Mouse (Mus musculus) heart, postnatal 0 days (tissue): Measurements from ENCODE around the gene Cux2. TPM values are rescaled to one million over a fixed set of nuclear protein-coding genes. Genes with fewer than 3 reads are reported as not detected.

Source experiments
- ATAC-seq: fragments of 200-750 bp; cut with Nextera tagmentation; 2 replicates; pipeline ENCODE4 v1.8.0; 2017; ENCODE audit warnings: low read depth, moderate number of reproducible peaks, moderate library complexity; ENCODE audit not compliant: insufficient read depth
- DNase-seq: peaks from one replicate; pipeline ENCODE4 v3.0.0-alpha.2; 2016; ENCODE audit warnings: low spot score
- H3K27ac ChIP-seq: fragments of 300-500 bp; sonication (generic); 2 replicates; pipeline ENCODE4 v1.5.1; 2014; ENCODE audit warnings: low read depth, mild to moderate bottlenecking
- H3K27me3 ChIP-seq: fragments of 300-500 bp; sonication (generic); 2 replicates; pipeline ENCODE4 v1.6.1; 2014; ENCODE audit warnings: low read length, mixed read lengths; ENCODE audit not compliant: control insufficient read depth, insufficient read depth
- H3K36me3 ChIP-seq: fragments of 300-500 bp; sonication (generic); replicated peaks from 2 replicates; pipeline ENCODE4 v1.6.1; 2014; ENCODE audit warnings: low read length, mixed read lengths; ENCODE audit not compliant: control insufficient read depth, insufficient read depth
- H3K4me1 ChIP-seq: fragments of 300-500 bp; sonication (generic); 2 replicates; pipeline ENCODE4 v1.6.1; 2014; ENCODE audit warnings: antibody characterized with exemption; ENCODE audit not compliant: control insufficient read depth, insufficient read depth
- H3K4me2 ChIP-seq: fragments of 300-500 bp; sonication (generic); 2 replicates; pipeline ENCODE4 v1.6.1; 2014; ENCODE audit warnings: low read depth, mild to moderate bottlenecking, low read length, moderate library complexity
- H3K4me3 ChIP-seq: fragments of 300-500 bp; sonication (generic); 2 replicates; pipeline ENCODE4 v1.5.1; 2014; ENCODE audit warnings: low read depth, low read length
- H3K9ac ChIP-seq: fragments of 300-500 bp; sonication (generic); replicated peaks from 2 replicates; pipeline ENCODE4 v1.6.1; 2014; ENCODE audit warnings: low read depth, low read length, mixed read lengths
- H3K9me3 ChIP-seq: fragments of 300-500 bp; sonication (generic); replicated peaks from 2 replicates; pipeline ENCODE4 v1.6.1; 2016; ENCODE audit warnings: low read length; ENCODE audit not compliant: control insufficient read depth
- CTCF ChIP-seq: IDR thresholded peaks from 2 replicates; pipeline ENCODE4 v1.5.1; 2016; ENCODE audit warnings: antibody characterized with exemption, control low read depth, low read depth
- EP300 ChIP-seq: IDR thresholded peaks from 2 replicates; pipeline ENCODE4 v1.6.1; 2016; ENCODE audit warnings: antibody characterized with exemption, low read depth
- WGBS: fragments of 180-500 bp; shearing (Covaris S2); extraction: QIAGEN DNeasy Blood & Tissue Kit; methylation state at CpG from one replicate; pipeline ENCODE4 v1.1.7; 2014; 5-methylcytosine and 5-hydroxymethylcytosine counted together
- polyA plus RNA-seq: library from polyadenylated mRNA; unstranded; fragments of >200 nt; fragmentation: Nextera tagmentation; extraction: Ambion mirVana; gene quantifications from 2 replicates; pipeline ENCODE4 v1.2.1, GENCODE M21; 2015
- total RNA-seq: library from RNA; depleted of rRNA; stranded (reverse); fragments of >200 nt; gene quantifications from 2 replicates; pipeline ENCODE4 v1.2.3, GENCODE M21; 2014; ENCODE audit warnings: low replicate concordance

Gene Cux2
- total and polyA plus RNA-seq, 2 experiments from 2014 or later: 1.3 to 9.5 TPM

DNA sequence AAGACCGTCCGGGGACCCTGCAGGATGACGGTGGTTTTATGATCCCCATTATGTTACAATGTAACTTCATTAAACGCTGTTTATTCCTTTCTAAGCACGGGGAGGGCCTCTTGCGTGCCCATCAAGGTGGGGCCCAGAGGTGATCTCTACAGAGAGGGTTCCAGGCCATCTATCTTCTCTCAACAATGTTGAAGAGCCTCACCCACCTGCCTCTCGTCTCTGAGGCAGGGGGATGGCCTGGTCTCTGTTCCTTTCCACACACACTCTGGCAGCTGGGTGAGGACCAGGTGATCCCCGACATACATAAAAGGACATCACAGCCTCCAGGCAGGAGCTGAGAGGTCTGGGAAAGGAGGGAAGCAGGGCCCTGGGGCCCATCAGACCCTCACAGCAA is 100.9 kb downstream of the Cux2 start:
- no peak for DNase-seq
- no peak overlapping the region for H3K27ac ChIP-seq
- no peak overlapping the region for H3K9ac ChIP-seq
- no peak for ATAC-seq
- H3K4me2 ChIP-seq: no peak overlapping the region
- TF ChIP-seq CTCF (no peak), EP300 (no peak)
- no peaks in the 10 kb centered on the region for H3K9me3 ChIP-seq
- H3K4me3 ChIP-seq: no peak overlapping the region
- H3K4me1 ChIP-seq: peaks cover 7% of the 10 kb centered on the region; the same call in 1 of the 2 replicates
- H3K36me3 ChIP-seq: no peaks in the 10 kb centered on the region
- no peaks in the 10 kb centered on the region for H3K27me3 ChIP-seq
- 41% methylated on average over 8 of the region's 8 CpGs for WGBS

DNA sequence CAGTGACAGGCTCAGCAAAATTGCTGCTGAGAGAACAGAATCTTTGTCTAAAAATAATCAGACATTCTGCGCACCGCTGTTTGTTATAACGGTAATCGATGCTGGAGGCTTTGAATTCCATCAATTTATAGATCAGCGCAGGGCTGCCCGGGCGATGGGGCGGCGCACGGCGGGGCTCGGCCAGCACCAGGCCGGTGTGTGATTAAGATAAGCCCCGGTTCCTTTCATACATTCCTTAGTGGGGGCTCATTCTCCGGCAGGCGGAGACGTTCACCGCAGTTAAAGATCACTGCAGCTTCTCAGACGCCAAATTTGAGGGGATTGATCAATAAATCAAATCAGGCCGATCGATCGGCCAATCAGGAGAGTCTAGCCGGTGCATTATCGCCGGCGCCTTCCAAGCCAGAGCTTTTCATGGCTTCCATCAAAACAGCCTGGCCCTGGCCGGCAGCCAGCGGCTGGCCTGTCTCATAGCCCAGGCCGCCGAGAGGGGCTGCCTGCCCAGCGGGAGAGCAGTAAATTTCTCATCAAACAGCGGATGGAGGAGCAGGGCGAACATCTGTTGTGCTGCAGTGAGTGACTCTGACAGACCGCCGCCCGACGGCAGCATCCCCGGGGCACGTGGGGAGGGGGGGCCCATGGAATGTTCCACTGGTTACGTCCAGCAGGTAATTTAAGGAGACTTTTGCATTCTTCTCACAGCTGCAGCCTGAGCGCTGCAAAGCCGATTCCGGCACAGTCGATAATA is 101.4 kb downstream of the Cux2 start:
- H3K4me1 ChIP-seq: peaks cover 7% of the 10 kb centered on the region; the same call in 1 of the 2 replicates
- no peak overlapping the region for H3K27ac ChIP-seq
- H3K36me3 ChIP-seq: no peaks in the 10 kb centered on the region
- WGBS: 4% methylated on average over 44 of the region's 44 CpGs
- TF ChIP-seq CTCF (no peak), EP300 (no peak)
- 0 out of 2 replicates have a peak overlapping the region, but pooled peaks have one; percentile 21 for H3K9ac ChIP-seq
- H3K4me3 ChIP-seq: peak overlapping the region; percentile 40
- peak; percentile 20 for DNase-seq
- peak; percentile 31; the same call in 1 of the 2 replicates for ATAC-seq
- H3K9me3 ChIP-seq: no peaks in the 10 kb centered on the region
- peak overlapping the region; percentile 76 for H3K4me2 ChIP-seq
- no peaks in the 10 kb centered on the region for H3K27me3 ChIP-seq

DNA sequence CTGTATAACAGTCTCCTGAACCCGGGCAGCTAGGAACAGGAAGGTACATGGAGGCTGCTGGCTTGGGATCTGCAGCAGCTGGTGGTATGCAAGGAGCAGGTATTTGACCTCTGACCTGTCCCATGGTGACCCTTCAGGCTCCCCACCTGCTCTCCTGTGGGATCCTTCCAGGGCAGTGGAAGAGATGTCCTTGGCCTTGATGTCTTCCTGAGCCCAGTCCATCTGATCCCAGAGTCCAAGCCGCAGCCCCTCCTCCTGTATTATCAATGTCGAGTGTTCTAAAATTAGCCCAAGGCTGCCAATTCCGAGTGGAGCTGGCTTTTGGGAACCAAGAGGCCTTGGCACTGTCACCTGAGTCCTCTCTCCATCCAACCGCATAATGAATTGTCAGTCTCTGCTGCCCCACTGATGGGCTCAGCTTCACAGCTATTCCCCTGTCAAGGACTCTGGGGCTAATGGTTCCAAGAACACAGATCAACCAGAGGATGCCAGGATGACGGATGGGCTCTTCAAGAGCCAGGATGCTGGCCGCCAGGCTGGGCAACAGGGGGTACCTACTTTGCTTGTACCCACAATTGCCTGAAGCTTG is 103.2 kb downstream of the Cux2 start:
- H3K27me3 ChIP-seq: no peaks in the 10 kb centered on the region
- no peak for TF ChIP-seq EP300
- no peak for TF ChIP-seq CTCF
- peaks cover 7% of the 10 kb centered on the region; the same call in 1 of the 2 replicates for H3K4me1 ChIP-seq
- H3K9me3 ChIP-seq: no peaks in the 10 kb centered on the region
- H3K27ac ChIP-seq: no peak overlapping the region
- H3K4me3 ChIP-seq: no peak overlapping the region
- DNase-seq (no peak), ATAC-seq (no peak)
- no peak overlapping the region for H3K4me2 ChIP-seq
- H3K9ac ChIP-seq: no peak overlapping the region
- WGBS: 63% methylated on average over 7 of the region's 7 CpGs
- no peaks in the 10 kb centered on the region for H3K36me3 ChIP-seq

- H3K9me3 ChIP-seq: no peaks in the 10 kb centered on the region
- no peak overlapping the region for H3K9ac ChIP-seq
- DNase-seq (peak; percentile 25), ATAC-seq (0 out of 2 replicates have a peak, but pooled peaks have one; percentile 39)
- no peak overlapping the region for H3K4me2 ChIP-seq
- H3K36me3 ChIP-seq: no peaks in the 10 kb centered on the region
- H3K4me1 ChIP-seq: peaks cover 7% of the 10 kb centered on the region; the same call in 1 of the 2 replicates
- H3K27ac ChIP-seq: no peak overlapping the region
- no peak for TF ChIP-seq EP300
- peak; percentile 78 for TF ChIP-seq CTCF
- no peaks in the 10 kb centered on the region for H3K27me3 ChIP-seq
- H3K4me3 ChIP-seq: no peak overlapping the region
- 46% methylated on average over 6 of the region's 6 CpGs for WGBS
Observed at GRCm38 (mm10) chr5:121945819-121946218, 104.1 kb downstream of the Cux2 start.

DNA sequence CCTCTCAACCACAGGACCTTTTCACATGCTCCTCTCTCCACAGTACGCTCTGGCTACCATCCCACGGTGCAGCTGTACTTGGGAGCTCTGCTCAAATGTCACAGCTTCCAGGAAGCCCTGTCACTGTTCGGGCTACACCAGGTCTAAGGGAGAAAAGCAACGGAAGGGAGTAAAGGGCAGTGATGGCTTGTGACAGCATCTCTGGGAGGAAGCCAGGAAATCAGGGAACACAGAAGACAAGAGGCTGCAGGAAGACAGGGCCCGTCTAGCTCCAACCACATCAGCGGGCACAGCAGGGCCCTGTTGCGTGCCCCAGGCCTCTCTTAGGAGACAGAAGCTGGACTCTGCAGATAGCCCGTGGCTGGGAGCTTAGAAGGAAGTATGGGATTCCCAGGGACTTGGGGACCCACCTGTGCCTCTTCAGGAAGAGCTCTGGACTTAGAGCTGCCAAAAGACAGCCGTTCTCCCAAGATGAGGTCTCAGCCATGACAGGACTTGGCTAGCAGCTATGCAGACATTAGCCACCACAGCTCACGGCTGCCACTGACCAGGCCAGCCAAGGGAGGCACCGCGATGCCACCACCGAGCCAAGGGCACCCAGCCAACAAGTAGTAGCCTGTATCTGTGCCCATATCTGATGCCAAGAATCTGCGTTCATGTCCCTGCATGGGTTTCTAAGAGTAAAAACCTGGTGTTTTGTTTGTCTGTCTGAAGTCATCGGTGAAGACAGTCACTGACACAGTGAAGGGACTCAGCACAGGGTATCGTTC is 105.7 kb downstream of the Cux2 start:
- no peaks in the 10 kb centered on the region for H3K9me3 ChIP-seq
- no peak overlapping the region for H3K27ac ChIP-seq
- H3K4me2 ChIP-seq: no peak overlapping the region
- no peaks in the 10 kb centered on the region for H3K36me3 ChIP-seq
- H3K4me3 ChIP-seq: no peak overlapping the region
- no peak overlapping the region for H3K9ac ChIP-seq
- DNase-seq: no peak
- H3K27me3 ChIP-seq: no peaks in the 10 kb centered on the region
- WGBS: 79% methylated on average over 16 of the region's 16 CpGs
- ATAC-seq: no peak; the same call in 1 of the 2 replicates
- H3K4me1 ChIP-seq: peaks cover 7% of the 10 kb centered on the region; the same call in 1 of the 2 replicates
- no peak for TF ChIP-seq EP300
- no peak for TF ChIP-seq CTCF
